Comparison of ENCODE assay signal across 27 mouse cellular contexts in the genomic region with DNA sequence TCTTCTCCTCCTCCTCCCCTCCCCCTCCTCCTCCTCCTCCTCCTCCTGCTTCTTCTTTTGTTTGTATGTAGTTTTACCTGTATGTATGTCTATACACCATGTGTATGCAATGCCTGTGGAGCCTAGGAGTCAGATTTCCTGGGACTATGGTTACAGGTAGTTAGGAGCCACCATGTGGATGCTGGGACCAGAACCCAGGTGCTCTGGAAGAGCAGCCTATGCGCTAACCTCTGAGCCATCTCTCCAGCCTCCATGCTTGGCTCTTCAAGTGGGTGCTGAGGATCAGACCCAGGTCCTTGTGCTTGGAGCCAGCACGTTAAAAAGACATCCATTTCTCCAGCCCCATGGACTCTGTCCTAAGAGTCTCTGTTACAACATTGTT. TPM values are rescaled to one million over a fixed set of nuclear protein-coding genes. Genes with fewer than 3 reads are reported as not detected.
A peak's percentile ranks its signal among the peaks of the same experiment; 100 is the strongest.
DNase-seq lines count a peak whose midpoint lies in the region; ATAC-seq and TF ChIP-seq lines count a peak whose summit lies in the region.
"Had no signal": no experiment of that assay in that cellular context is flagged by ENCODE, and none has a peak within 500 bp of the region (broad histone marks: within the 10 kb centered on the region; RNA-seq: fewer than 3 reads in every experiment).

No protein-coding gene starts in this region.

- H3K4me2 ChIP-seq in liver, postnatal 0 days (ENCODE audit: low read depth, low read length), result no peak overlapping the region
- no peak overlapping the region for H3K4me2 ChIP-seq in midbrain, postnatal 0 days (ENCODE audit: low read depth, low read length, poor library complexity, severe bottlenecking)
- H3K4me2 ChIP-seq: embryonic facial prominence, embryonic 12.5 days; forebrain, embryonic 12.5 days had no signal

- peak; percentile 57 for DNase-seq in heart, adult 11 months
- DNase-seq in heart, adult 9 months (ENCODE audit: low spot score in 2 of 2), result no peak
- peak; percentile 5 for DNase-seq in ES-CJ7 (ENCODE audit: low read depth, low spot score)
- DNase-seq in NIH3T3 (ENCODE audit: low read depth), result peak; percentile 1
- DNase-seq in left cerebral cortex, adult 18-20 months (ENCODE audit: low spot score in 2 of 2), result no peak
- no peak for DNase-seq in liver, postnatal 0 days
- no peak for DNase-seq in midbrain, postnatal 0 days (ENCODE audit: low spot score)
- DNase-seq: adrenal gland, postnatal 14 days; adrenal gland, postnatal 36 days; B cell, adult 2 months; cerebellum, adult 11-12 months; cerebellum, adult 2 months; cerebellum, adult 9-10 months; cerebellum, postnatal 10 days; cerebellum, postnatal 25 days had no signal

- no peak for TF ChIP-seq CTCF in liver, postnatal 0 days (IDR thresholded peaks at IDR 0.05; ENCODE audit: low read depth)
- no peak for TF ChIP-seq CTCF in midbrain, postnatal 0 days (IDR thresholded peaks at IDR 0.05)

- H3K4me1 ChIP-seq in liver, postnatal 0 days (ENCODE audit: insufficient read depth), result no peaks in the 10 kb centered on the region
- H3K4me1 ChIP-seq in midbrain, postnatal 0 days (ENCODE audit: insufficient read depth, low read length), result no peaks in the 10 kb centered on the region
- H3K4me1 ChIP-seq: embryonic facial prominence, embryonic 10.5 days; embryonic facial prominence, embryonic 12.5 days; forebrain, embryonic 10.5 days; forebrain, embryonic 12.5 days had no signal

- no peak overlapping the region for H3K9ac ChIP-seq in liver, postnatal 0 days (replicated peaks)
- no peak overlapping the region for H3K9ac ChIP-seq in midbrain, postnatal 0 days (replicated peaks; ENCODE audit: low read length, poor library complexity, severe bottlenecking)
- H3K9ac ChIP-seq: embryonic facial prominence, embryonic 12.5 days; forebrain, embryonic 12.5 days had no signal

- no peak overlapping the region for H3K27ac ChIP-seq in liver, postnatal 0 days (ENCODE audit: low read depth)
- H3K27ac ChIP-seq in midbrain, postnatal 0 days (ENCODE audit: low read depth, low read length), result no peak overlapping the region
- H3K27ac ChIP-seq: embryonic facial prominence, embryonic 10.5 days; embryonic facial prominence, embryonic 12.5 days; forebrain, embryonic 10.5 days; forebrain, embryonic 12.5 days had no signal

- no peaks in the 10 kb centered on the region for H3K27me3 ChIP-seq in liver, postnatal 0 days (ENCODE audit: insufficient read depth, low read length)
- no peaks in the 10 kb centered on the region for H3K27me3 ChIP-seq in midbrain, postnatal 0 days (ENCODE audit: insufficient read depth, low read length)
- H3K27me3 ChIP-seq: CH12.LX; embryonic facial prominence, embryonic 12.5 days; forebrain, embryonic 12.5 days had no signal

- ATAC-seq in liver, postnatal 0 days, result no peak
- ATAC-seq in midbrain, postnatal 0 days (ENCODE audit: low FRiP score), result no peak
- ATAC-seq: activated CD4-positive, CD25-positive, alpha-beta regulatory T cell, adult 4 months; CD4-positive, CD25-positive, alpha-beta regulatory T cell, adult 4 months; forebrain, embryonic 14.5 days; forebrain, embryonic 16.5 days had no signal

- 0 out of 2 replicates have a peak, but pooled peaks cover 2% of the 10 kb centered on the region for H3K36me3 ChIP-seq in liver, postnatal 0 days (replicated peaks; ENCODE audit: insufficient read depth, low read length)
- H3K36me3 ChIP-seq in midbrain, postnatal 0 days (ENCODE audit: insufficient read depth, low read length), result 0 out of 2 replicates have a peak, but pooled peaks cover 8% of the 10 kb centered on the region

- no peak for TF ChIP-seq EP300 in liver, postnatal 0 days (IDR thresholded peaks at IDR 0.05; ENCODE audit: low read depth)

- H3K9me3 ChIP-seq in liver, postnatal 0 days (ENCODE audit: low read length), result no peaks in the 10 kb centered on the region
- no peaks in the 10 kb centered on the region for H3K9me3 ChIP-seq in midbrain, postnatal 0 days (ENCODE audit: low read length)
- H3K9me3 ChIP-seq: embryonic facial prominence, embryonic 10.5 days; embryonic facial prominence, embryonic 12.5 days; forebrain, embryonic 10.5 days; forebrain, embryonic 12.5 days had no signal

- 76% methylated on average over 2 of the region's 2 CpGs for WGBS in liver, postnatal 0 days (ENCODE audit: insufficient replicate concordance)
- WGBS in midbrain, postnatal 0 days, result 95% methylated on average over 2 of the region's 2 CpGs

- H3K4me3 ChIP-seq in liver, postnatal 0 days (ENCODE audit: low read depth, low read length), result no peak overlapping the region
- no peak overlapping the region for H3K4me3 ChIP-seq in midbrain, postnatal 0 days (ENCODE audit: low read depth, low read length)
- H3K4me3 ChIP-seq: embryonic facial prominence, embryonic 10.5 days; embryonic facial prominence, embryonic 12.5 days; forebrain, embryonic 10.5 days; forebrain, embryonic 12.5 days had no signal

RNA-seq across cellular contexts. Expression of gene D2hgdh, which starts 11.8 kb away (rescaled TPM):
- 10 to 100 TPM; 11.7 to 13.4 TPM for total RNA-seq in left cerebral cortex, adult 18-20 months (2021)
- polyA plus RNA-seq in liver, postnatal 0 days (2015; fragmentation: Nextera tagmentation; extraction: Ambion mirVana), result 4.3 and 5.7 TPM in 2 replicates
- total RNA-seq in midbrain, postnatal 0 days (2014; rRNA removed), result 10.6 and 20.0 TPM in 2 replicates
- polyA plus RNA-seq in midbrain, postnatal 0 days (2015; fragmentation: Nextera tagmentation; extraction: Ambion mirVana), result 8.6 and 10.3 TPM in 2 replicates

RNA-seq across cellular contexts. Expression of gene Gal3st2, which starts 24.6 kb away (rescaled TPM):
- under 1 TPM in 1 of 2 experiments, not detected in 1; 0.12 TPM for total RNA-seq in left cerebral cortex, adult 18-20 months (2021)
- 0.06 TPM in 1 of 2 replicates, not detected in the other for polyA plus RNA-seq in liver, postnatal 0 days (2015; fragmentation: Nextera tagmentation; extraction: Ambion mirVana)
- total RNA-seq in midbrain, postnatal 0 days (2014; rRNA removed), result not detected in 2 replicates
- not detected in 2 replicates for polyA plus RNA-seq in midbrain, postnatal 0 days (2015; fragmentation: Nextera tagmentation; extraction: Ambion mirVana)
- total RNA-seq: adrenal gland, adult 18-20 months; adrenal gland, postnatal 14 days; adrenal gland, postnatal 36 days; ES-E14 had no signal
- polyA plus RNA-seq: activated CD4-positive, CD25-positive, alpha-beta regulatory T cell, adult 4 months; CD4-positive, CD25-positive, alpha-beta regulatory T cell, adult 4 months; cerebellum, adult 2 months; cortical plate, adult 2 months; embryonic facial prominence, embryonic 10.5 days; forebrain, embryonic 10.5 days; forebrain, embryonic 12.5 days; forebrain, embryonic 14.5 days; forebrain, embryonic 16.5 days had no signal

RNA-seq across cellular contexts. Expression of gene Ing5, which starts 32.8 kb away (rescaled TPM):
- total RNA-seq in left cerebral cortex, adult 18-20 months (2021), result 10 to 100 TPM; 16.0 TPM
- 4.6 and 5.7 TPM in 2 replicates for polyA plus RNA-seq in liver, postnatal 0 days (2015; fragmentation: Nextera tagmentation; extraction: Ambion mirVana)
- total RNA-seq in midbrain, postnatal 0 days (2014; rRNA removed), result 12.6 and 13.5 TPM in 2 replicates
- polyA plus RNA-seq in midbrain, postnatal 0 days (2015; fragmentation: Nextera tagmentation; extraction: Ambion mirVana), result 7.1 and 7.5 TPM in 2 replicates

RNA-seq across cellular contexts. Expression of gene Dtymk, which starts 34.8 kb away (rescaled TPM):
- 10 to 100 TPM; 51.1 to 51.7 TPM for total RNA-seq in left cerebral cortex, adult 18-20 months (2021)
- 73.3 and 78.9 TPM in 2 replicates for polyA plus RNA-seq in liver, postnatal 0 days (2015; fragmentation: Nextera tagmentation; extraction: Ambion mirVana)
- total RNA-seq in midbrain, postnatal 0 days (2014; rRNA removed), result 66.8 and 88.8 TPM in 2 replicates
- 109 TPM in 2 replicates for polyA plus RNA-seq in midbrain, postnatal 0 days (2015; fragmentation: Nextera tagmentation; extraction: Ambion mirVana)

Comparison
In these comparisons a context has a peak if more than half of its experiments do, and no peak if none do; other contexts are left out.
1. DNase-seq: peak in heart, adult 11 months (single experiment), ES-CJ7 (single experiment) and NIH3T3 (single experiment); none in heart, adult 9 months (0 of 2), left cerebral cortex, adult 18-20 months (0 of 2), liver, postnatal 0 days (single experiment) and midbrain, postnatal 0 days (single experiment).